Mouse (Mus musculus): ENCODE measurements around the gene Dpy19l3. TPM values are rescaled to one million over a fixed set of nuclear protein-coding genes. Genes with fewer than 3 reads are reported as not detected.

The Dpy19l3 gene
- polyA plus RNA-seq (2014; fragmentation: Nextera tagmentation; extraction: Ambion mirVana): 44.1 and 52.7 TPM in 2 replicates

GRCm38 (mm10) chr7:35754033-35754885 is at the start of gene Dpy19l3:
Dpy19l3 (minus strand) TSS chr7:35754454.
- under 1% methylated on average over 69 of the region's 70 CpGs for WGBS
- ATAC-seq (ENCODE audit: low FRiP score, low TSS enrichment): peak; percentile 97

GRCm38 (mm10) chr7:35802906-35803595 is 48.8 kb upstream of the Dpy19l3 start, which contains the start of gene Zfp507:
Zfp507 (minus strand) TSS chr7:35803003.
- Histone ChIP-seq H3K4me1 (ENCODE audit: control insufficient read depth, insufficient read depth, low read length) (peaks cover 8% of the 10 kb centered on the region; the same call in 1 of the 2 replicates), H3K36me3 (ENCODE audit: control insufficient read depth, insufficient read depth, low read length) (peaks cover 30% of the 10 kb centered on the region), H3K27me3 (ENCODE audit: control insufficient read depth, insufficient read depth, low read length) (no peaks in the 10 kb centered on the region), H3K9ac (replicated peaks; ENCODE audit: low read length) (peak within 1 kb of the TSS; percentile 97), H3K4me3 (replicated peaks; ENCODE audit: low read depth, low read length) (peak within 1 kb of the TSS; percentile 94), H3K9me3 (ENCODE audit: control insufficient read depth, low read length) (no peaks in the 10 kb centered on the region), H3K4me2 (ENCODE audit: low read length) (peak within 1 kb of the TSS; percentile 91), H3K27ac (replicated peaks; ENCODE audit: low read depth, low read length) (peak within 1 kb of the TSS; percentile 92)
- ATAC-seq (ENCODE audit: low FRiP score, low TSS enrichment) (peak; percentile 96), DNase-seq (peak; percentile 96)
- WGBS: 20% methylated on average over 26 of the region's 26 CpGs

More at GRCm38 (mm10) chr7:35754033-35754885, at the start of gene Dpy19l3:
- Histone ChIP-seq H3K27ac (replicated peaks; ENCODE audit: low read depth, low read length) (peak within 1 kb of the TSS; percentile 63), H3K9ac (replicated peaks; ENCODE audit: low read length) (peak within 1 kb of the TSS; percentile 75), H3K9me3 (ENCODE audit: control insufficient read depth, low read length) (no peaks in the 10 kb centered on the region), H3K4me2 (ENCODE audit: low read length) (peak within 1 kb of the TSS; percentile 94), H3K4me1 (ENCODE audit: control insufficient read depth, insufficient read depth, low read length) (peaks cover 9% of the 10 kb centered on the region; the same call in 1 of the 2 replicates), H3K4me3 (replicated peaks; ENCODE audit: low read depth, low read length) (peak within 1 kb of the TSS; percentile 88), H3K27me3 (ENCODE audit: control insufficient read depth, insufficient read depth, low read length) (no peaks in the 10 kb centered on the region), H3K36me3 (ENCODE audit: control insufficient read depth, insufficient read depth, low read length) (peaks cover 23% of the 10 kb centered on the region)
- peak; percentile 93 for DNase-seq

- H3K27ac ChIP-seq (replicated peaks; ENCODE audit: low read depth, low read length): peak overlapping the region; percentile 92
- peaks cover 36% of the 10 kb centered on the region for H3K36me3 ChIP-seq (ENCODE audit: control insufficient read depth, insufficient read depth, low read length)
- DNase-seq (no peak), ATAC-seq (ENCODE audit: low FRiP score, low TSS enrichment) (peak; percentile 90)
- H3K27me3 ChIP-seq (ENCODE audit: control insufficient read depth, insufficient read depth, low read length): no peaks in the 10 kb centered on the region
- peak overlapping the region; percentile 91 for H3K4me2 ChIP-seq (ENCODE audit: low read length)
- no peaks in the 10 kb centered on the region for H3K9me3 ChIP-seq (ENCODE audit: control insufficient read depth, low read length)
- H3K4me3 ChIP-seq (replicated peaks; ENCODE audit: low read depth, low read length): peak overlapping the region; percentile 94
- peaks cover 8% of the 10 kb centered on the region; the same call in 1 of the 2 replicates for H3K4me1 ChIP-seq (ENCODE audit: control insufficient read depth, insufficient read depth, low read length)
- H3K9ac ChIP-seq (replicated peaks; ENCODE audit: low read length): peak overlapping the region; percentile 97
- WGBS: under 1% methylated on average over 49 of the region's 49 CpGs
These were observed 48.1 kb upstream of the Dpy19l3 start for GRCm38 (mm10) chr7:35802201-35802905.

- Histone ChIP-seq H3K27ac (replicated peaks; ENCODE audit: low read depth, low read length) (no peak overlapping the region), H3K4me2 (ENCODE audit: low read length) (no peak overlapping the region), H3K4me1 (ENCODE audit: control insufficient read depth, insufficient read depth, low read length) (peaks cover 2% of the 10 kb centered on the region; the same call in 1 of the 2 replicates), H3K36me3 (ENCODE audit: control insufficient read depth, insufficient read depth, low read length) (peaks cover 92% of the 10 kb centered on the region), H3K27me3 (ENCODE audit: control insufficient read depth, insufficient read depth, low read length) (no peaks in the 10 kb centered on the region), H3K9ac (replicated peaks; ENCODE audit: low read length) (no peak overlapping the region), H3K4me3 (replicated peaks; ENCODE audit: low read depth, low read length) (no peak overlapping the region), H3K9me3 (ENCODE audit: control insufficient read depth, low read length) (no peaks in the 10 kb centered on the region)
- 72% methylated on average over 7 of the region's 7 CpGs for WGBS
- ATAC-seq (ENCODE audit: low FRiP score, low TSS enrichment) (no peak), DNase-seq (no peak)
These were observed 41.9 kb upstream of the Dpy19l3 start for GRCm38 (mm10) chr7:35796123-35796522.

GRCm38 (mm10) chr7:35794145-35794664 is 40.0 kb upstream of the Dpy19l3 start:
- Histone ChIP-seq H3K9ac (replicated peaks; ENCODE audit: low read length) (no peak overlapping the region), H3K9me3 (ENCODE audit: control insufficient read depth, low read length) (no peaks in the 10 kb centered on the region), H3K4me1 (ENCODE audit: control insufficient read depth, insufficient read depth, low read length) (no peaks in the 10 kb centered on the region), H3K4me2 (ENCODE audit: low read length) (no peak overlapping the region), H3K27ac (replicated peaks; ENCODE audit: low read depth, low read length) (no peak overlapping the region), H3K27me3 (ENCODE audit: control insufficient read depth, insufficient read depth, low read length) (no peaks in the 10 kb centered on the region), H3K4me3 (replicated peaks; ENCODE audit: low read depth, low read length) (no peak overlapping the region), H3K36me3 (ENCODE audit: control insufficient read depth, insufficient read depth, low read length) (peaks cover 92% of the 10 kb centered on the region)
- DNase-seq: no peak
- 87% methylated on average over 12 of the region's 12 CpGs for WGBS
- no peak for ATAC-seq (ENCODE audit: low FRiP score, low TSS enrichment)

GRCm38 (mm10) chr7:35792150-35792848 is 38.0 kb upstream of the Dpy19l3 start:
- Histone ChIP-seq H3K4me2 (ENCODE audit: low read length) (no peak overlapping the region), H3K9me3 (ENCODE audit: control insufficient read depth, low read length) (no peaks in the 10 kb centered on the region), H3K36me3 (ENCODE audit: control insufficient read depth, insufficient read depth, low read length) (peaks cover 90% of the 10 kb centered on the region), H3K27ac (replicated peaks; ENCODE audit: low read depth, low read length) (no peak overlapping the region), H3K4me1 (ENCODE audit: control insufficient read depth, insufficient read depth, low read length) (no peaks in the 10 kb centered on the region), H3K9ac (replicated peaks; ENCODE audit: low read length) (no peak overlapping the region), H3K4me3 (replicated peaks; ENCODE audit: low read depth, low read length) (no peak overlapping the region), H3K27me3 (ENCODE audit: control insufficient read depth, insufficient read depth, low read length) (no peaks in the 10 kb centered on the region)
- ATAC-seq (ENCODE audit: low FRiP score, low TSS enrichment): no peak
- 93% methylated on average over 12 of the region's 12 CpGs for WGBS
- no peak for DNase-seq

- no peak for ATAC-seq (ENCODE audit: low FRiP score, low TSS enrichment)
- 79% methylated on average over 8 of the region's 8 CpGs for WGBS
These were observed 36.7 kb upstream of the Dpy19l3 start for GRCm38 (mm10) chr7:35790926-35791325.

GRCm38 (mm10) chr7:35790201-35790600 is 35.9 kb upstream of the Dpy19l3 start:
- H3K4me1 ChIP-seq (ENCODE audit: control insufficient read depth, insufficient read depth, low read length): no peaks in the 10 kb centered on the region
- no peaks in the 10 kb centered on the region for H3K27me3 ChIP-seq (ENCODE audit: control insufficient read depth, insufficient read depth, low read length)
- H3K9me3 ChIP-seq (ENCODE audit: control insufficient read depth, low read length): no peaks in the 10 kb centered on the region
- 85% methylated on average over 8 of the region's 8 CpGs for WGBS
- no peak overlapping the region for H3K4me3 ChIP-seq (replicated peaks; ENCODE audit: low read depth, low read length)
- H3K36me3 ChIP-seq (ENCODE audit: control insufficient read depth, insufficient read depth, low read length): peaks cover 89% of the 10 kb centered on the region
- DNase-seq (peak; percentile 52), ATAC-seq (ENCODE audit: low FRiP score, low TSS enrichment) (no peak)
- no peak overlapping the region for H3K9ac ChIP-seq (replicated peaks; ENCODE audit: low read length)
- no peak overlapping the region for H3K4me2 ChIP-seq (ENCODE audit: low read length)
- H3K27ac ChIP-seq (replicated peaks; ENCODE audit: low read depth, low read length): no peak overlapping the region

More at GRCm38 (mm10) chr7:35790926-35791325, 36.7 kb upstream of the Dpy19l3 start:
- Histone ChIP-seq H3K9ac (replicated peaks; ENCODE audit: low read length) (no peak overlapping the region), H3K4me2 (ENCODE audit: low read length) (no peak overlapping the region), H3K36me3 (ENCODE audit: control insufficient read depth, insufficient read depth, low read length) (peaks cover 88% of the 10 kb centered on the region), H3K27ac (replicated peaks; ENCODE audit: low read depth, low read length) (no peak overlapping the region), H3K9me3 (ENCODE audit: control insufficient read depth, low read length) (no peaks in the 10 kb centered on the region), H3K27me3 (ENCODE audit: control insufficient read depth, insufficient read depth, low read length) (no peaks in the 10 kb centered on the region), H3K4me1 (ENCODE audit: control insufficient read depth, insufficient read depth, low read length) (no peaks in the 10 kb centered on the region), H3K4me3 (replicated peaks; ENCODE audit: low read depth, low read length) (no peak overlapping the region)
- no peak for DNase-seq
